Mouse (Mus musculus): ENCODE measurements around the gene Gjb5.

Gjb5 gene

DNA sequence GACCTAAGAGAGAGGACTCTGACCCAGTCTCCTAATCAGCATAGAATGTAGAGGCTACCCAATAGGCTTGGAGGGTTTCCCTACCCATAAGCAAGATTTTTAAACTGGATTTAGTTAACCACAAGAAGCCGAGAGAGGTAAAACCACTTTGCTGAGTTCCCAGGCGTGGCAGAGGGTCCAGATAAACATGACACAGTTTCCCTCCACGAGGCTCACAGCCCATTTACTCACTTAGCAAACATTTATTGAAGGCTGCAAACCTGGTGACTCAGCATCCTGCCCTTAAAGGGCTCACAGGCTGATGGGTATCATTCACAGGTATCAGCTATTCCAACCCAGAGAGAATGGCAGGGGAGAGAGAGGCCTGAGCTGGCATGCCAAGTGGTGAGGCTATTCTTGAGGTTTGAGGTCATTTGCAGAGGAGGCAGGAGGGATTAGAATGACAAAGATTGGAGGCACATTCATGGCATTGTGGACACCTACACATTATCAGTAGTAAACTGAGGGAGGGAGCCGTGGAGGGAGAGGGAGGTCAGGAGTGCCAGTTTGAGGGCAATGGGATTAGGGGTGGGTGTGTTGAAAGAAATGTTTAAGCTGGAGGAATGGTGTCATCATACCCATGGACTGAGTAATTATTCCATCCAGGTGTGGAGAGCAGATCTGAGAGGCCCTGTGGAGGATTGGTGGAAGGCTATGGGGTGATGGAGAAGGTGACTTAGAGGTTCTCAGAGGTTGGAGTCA lies 8.3 kb downstream of the Gjb5 start:
- no peak for DNase-seq

DNA sequence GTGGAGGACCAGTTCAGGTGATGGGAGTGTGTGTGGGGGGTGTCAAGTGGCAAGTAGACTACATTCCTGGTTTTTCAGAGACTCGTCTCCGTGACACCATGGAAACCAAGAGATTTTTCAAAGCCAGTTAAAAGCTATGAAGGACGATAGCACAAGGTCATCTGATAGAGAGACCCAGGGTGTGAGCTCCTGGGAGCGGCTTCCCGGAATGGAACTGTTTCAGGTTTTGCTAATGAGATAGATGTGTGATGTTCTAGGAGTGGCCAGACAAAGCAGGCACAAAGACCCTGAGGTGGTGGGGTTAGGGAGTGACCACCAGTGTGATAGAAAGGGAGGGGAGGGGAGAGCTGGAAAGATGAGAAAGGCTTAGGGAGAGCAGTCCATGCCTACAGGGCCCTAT lies 13.0 kb downstream of the Gjb5 start:
- DNase-seq = no peak

- DNase-seq = no peak
Measured at GRCm38 (mm10) chr4:127341372-127341771, 16.6 kb downstream of the Gjb5 start.

DNA sequence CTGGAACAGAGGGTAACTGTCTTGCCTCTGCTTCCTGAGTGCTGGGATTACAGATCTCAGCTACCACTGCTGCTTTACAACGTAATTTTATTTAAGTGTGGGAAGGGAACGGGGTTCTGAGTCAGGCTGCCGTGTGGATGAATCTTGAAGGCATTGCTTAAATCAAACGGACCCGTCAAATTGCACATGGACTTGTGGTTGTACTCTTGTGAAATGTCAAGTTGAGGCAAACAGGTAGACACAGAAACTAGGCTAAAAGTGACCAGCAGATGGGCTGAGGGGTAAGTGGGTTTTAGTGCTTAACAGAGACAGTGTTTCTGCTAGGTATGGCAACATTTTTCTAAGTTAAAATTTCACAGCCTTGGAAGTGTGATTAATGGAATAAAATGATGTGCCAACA lies 20.3 kb downstream of the Gjb5 start:
- DNase-seq = no peak

- no peak for DNase-seq
Measured at GRCm38 (mm10) chr4:127334870-127335504, 23.0 kb downstream of the Gjb5 start.

DNA sequence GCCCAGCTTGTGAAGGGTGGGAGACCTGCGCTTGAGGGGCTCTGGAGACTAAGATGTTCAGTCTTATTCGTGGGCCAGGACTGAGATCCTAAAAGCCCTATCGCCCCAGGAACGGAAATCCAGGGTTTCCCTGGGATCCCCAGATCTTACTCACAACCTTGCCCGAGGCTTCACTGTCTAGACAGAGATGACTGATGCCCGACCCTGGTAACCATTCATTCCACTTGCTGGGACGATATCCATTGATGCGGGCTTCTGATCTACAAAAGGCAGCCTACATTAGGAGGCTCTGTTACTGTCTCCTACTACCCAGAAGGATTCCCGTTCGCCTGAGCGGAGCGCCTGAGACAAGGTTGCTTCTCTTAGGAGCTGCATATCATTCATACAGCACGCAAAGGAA lies 26.8 kb downstream of the Gjb5 start:
- no peak for DNase-seq

GRCm38 (mm10) chr4:127330181-127331100 lies 27.5 kb downstream of the Gjb5 start, which contains the start of gene Gjb3:
Gene Gjb3, minus strand, starts transcription at chr4:127330844.
- no peak for DNase-seq

- no peak for DNase-seq
Measured at GRCm38 (mm10) chr4:127329751-127330150, 28.2 kb downstream of the Gjb5 start.

GRCm38 (mm10) chr4:127329046-127329445 lies 28.9 kb downstream of the Gjb5 start:
- DNase-seq = no peak

- DNase-seq = no peak
Measured at GRCm38 (mm10) chr4:127328378-127328777, 29.6 kb downstream of the Gjb5 start.

DNA sequence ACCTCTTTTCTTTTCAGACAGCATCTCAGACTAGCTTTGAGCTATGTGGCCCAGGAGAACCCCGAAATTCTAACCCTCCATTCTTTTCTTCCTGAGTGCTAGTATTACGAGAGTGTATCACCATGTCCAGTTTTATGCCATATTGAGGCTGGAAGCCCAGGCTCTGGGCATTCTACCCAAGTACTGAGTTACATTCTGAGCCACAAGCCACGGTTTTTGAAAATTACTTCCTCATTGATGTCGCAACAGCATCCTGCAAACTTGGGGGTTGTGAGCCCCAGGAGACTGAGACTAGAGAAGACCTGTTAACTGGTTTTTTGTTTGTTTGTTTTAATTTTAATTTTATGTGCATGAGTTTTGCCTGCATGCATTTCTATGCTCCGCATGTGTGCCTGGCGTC lies 30.2 kb downstream of the Gjb5 start:
- DNase-seq = no peak

DNA sequence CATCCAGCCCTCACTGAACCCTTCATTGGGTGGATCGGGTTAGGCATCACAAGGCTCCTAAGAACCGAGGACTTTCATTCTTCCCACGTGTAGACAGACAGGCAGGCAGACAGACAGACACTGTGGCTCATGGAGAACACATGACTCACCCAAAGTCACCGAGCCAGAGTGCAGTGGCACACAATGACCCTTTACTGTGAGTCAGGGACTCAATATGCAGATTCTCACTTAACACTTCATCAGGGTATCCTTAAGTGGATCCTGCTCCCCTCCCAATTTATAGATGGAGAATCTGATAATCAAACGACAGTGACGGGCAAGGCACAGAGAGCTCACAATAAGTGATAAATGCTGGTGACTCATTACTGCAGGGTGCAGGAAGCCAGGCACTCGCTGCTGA lies 30.7 kb downstream of the Gjb5 start:
- DNase-seq = no peak

- DNase-seq = no peak
Measured at GRCm38 (mm10) chr4:127325276-127325675, 32.7 kb downstream of the Gjb5 start.

GRCm38 (mm10) chr4:127324759-127325158 lies 33.2 kb downstream of the Gjb5 start:
- peak; percentile 50 for DNase-seq

- no peak for DNase-seq
Measured at GRCm38 (mm10) chr4:127324296-127324695, 33.7 kb downstream of the Gjb5 start.

GRCm38 (mm10) chr4:127323651-127324050 lies 34.3 kb downstream of the Gjb5 start:
- DNase-seq = no peak

- DNase-seq = peak; percentile 71
Measured at GRCm38 (mm10) chr4:127319613-127320012, 38.4 kb downstream of the Gjb5 start.

DNA sequence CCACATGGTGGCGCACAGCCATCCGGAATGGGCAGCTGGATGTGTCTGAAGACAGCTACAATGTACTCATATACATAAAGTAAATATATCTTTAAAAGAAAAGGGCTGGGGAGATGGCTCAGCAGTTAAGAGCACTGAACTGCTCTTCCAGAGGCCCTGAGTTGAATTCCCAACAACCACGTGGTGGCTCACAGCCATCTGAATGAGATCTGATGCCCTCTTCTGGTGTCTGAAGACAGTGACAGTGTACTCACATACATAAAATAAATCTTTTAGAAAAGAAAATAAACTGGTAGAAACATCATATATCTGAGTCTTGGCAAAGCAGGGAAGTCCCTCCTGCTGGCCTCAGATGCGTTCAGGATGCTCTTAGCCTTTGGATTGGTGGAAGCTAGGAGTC lies 40.8 kb downstream of the Gjb5 start:
- DNase-seq = no peak

DNA sequence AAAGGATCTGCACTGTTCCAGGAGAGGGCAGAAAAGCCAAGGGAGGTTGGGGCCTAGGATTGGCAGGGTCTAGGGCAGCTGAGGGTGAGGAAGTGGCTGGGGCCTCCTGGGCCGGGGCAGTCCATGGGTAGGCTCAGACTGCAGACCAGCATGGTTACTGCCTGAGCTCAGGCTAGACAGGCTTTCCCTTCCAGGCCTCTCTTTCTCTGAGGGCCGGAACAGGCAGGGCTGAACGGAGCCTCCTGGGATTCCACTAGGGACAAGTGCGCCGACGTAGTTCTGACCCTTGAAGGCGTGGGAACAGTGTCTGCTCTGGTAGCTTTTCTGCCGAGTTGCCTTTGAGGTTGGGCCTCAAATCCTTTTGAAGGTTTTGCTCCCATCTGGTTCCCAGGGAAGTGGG lies 42.2 kb downstream of the Gjb5 start:
- no peak for DNase-seq

DNA sequence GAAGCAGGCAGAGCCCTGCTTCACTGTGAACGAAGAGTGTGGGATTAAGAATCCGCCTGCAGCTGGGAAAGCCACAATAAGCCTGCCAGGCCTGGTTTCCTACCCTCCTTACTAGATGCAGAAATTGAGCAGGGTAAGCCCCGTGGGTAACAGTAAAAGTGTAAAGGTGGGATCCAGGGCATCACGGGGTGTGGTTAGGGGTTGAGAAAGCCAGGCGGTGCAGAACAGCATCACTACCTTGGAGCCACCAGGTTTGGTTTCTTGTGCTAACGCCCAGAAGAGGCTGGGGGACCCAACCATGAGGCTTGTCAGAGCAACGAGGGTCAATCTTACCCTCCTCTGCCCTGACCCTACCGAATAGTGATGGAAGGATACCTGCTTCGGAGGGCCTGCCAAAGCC lies 43.4 kb downstream of the Gjb5 start:
- DNase-seq = no peak

GRCm38 (mm10) chr4:127313861-127314260 lies 44.1 kb downstream of the Gjb5 start, which contains the start of gene Gja4:
Gene Gja4, minus strand, starts transcription at chr4:127314039.
- peak; percentile 37 for DNase-seq

DNA sequence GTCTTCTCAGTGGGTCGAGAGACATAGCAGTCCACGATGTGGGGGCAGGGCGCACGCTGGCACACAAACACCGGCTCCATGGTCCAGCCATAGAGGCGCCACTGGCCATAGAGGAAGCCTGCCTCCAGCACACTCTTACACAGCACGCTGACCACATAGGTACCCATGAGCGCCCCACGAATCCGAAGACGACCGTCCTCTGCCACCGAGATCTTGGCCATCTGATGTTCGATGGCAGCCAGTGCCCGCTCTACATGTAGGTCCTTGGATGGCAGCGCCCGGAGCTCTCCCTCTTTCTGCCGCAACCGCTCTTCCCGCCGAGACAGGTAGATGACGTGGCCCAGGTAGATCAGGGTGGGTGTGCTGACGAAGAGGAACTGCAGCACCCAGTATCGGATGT lies 45.6 kb downstream of the Gjb5 start:
- DNase-seq = no peak

- DNase-seq = peak; percentile 49
Measured at GRCm38 (mm10) chr4:127311561-127311960, 46.4 kb downstream of the Gjb5 start.

DNA sequence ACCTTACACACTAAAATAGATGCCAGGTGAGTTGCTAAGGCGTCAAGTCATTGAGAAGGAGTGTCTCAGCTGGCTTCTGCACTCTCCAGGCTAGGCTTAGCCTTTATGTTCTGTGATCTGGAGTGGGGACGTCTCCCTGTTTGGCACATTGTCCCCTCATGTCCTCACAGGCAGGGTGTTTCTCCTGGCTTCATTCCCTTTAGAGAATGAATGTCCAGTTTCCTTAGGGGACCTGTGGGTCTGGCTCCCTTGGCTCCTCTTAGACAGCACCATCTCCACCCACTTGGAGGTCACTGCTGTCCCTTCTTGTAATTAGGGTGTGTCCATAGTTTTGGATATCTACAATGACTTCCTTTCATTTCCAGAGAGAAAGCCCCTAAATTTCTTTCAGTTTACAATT lies 51.1 kb downstream of the Gjb5 start:
- no peak for DNase-seq
